33 mouse cellular contexts compared by ENCODE assay signal in the genomic region with DNA sequence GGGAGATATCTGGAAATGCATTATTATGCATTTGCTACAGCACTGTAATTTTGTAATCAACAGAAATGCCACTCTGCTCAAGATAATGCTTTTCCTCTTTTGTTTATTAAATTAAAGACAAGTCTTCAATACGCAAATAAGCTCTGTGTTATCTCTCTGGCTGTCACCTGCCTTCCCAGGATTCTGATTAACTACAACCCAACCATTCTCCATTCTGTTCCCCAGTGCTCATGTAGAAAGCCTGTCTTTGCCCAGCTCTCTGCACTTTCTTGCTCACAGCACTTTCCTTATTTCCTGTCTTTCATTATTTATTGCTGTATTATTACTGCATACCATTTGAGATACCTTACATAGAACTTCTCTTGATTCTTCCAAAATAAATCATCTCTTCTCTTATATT.
"Had no signal": no experiment of that assay in that cellular context is flagged by ENCODE, and none has a peak within 500 bp of the region (broad histone marks: within the 10 kb centered on the region; RNA-seq: fewer than 3 reads in every experiment).

No protein-coding gene starts in this region.

- H3K27ac ChIP-seq: limb, embryonic 10.5 days; limb, embryonic 12.5 days; limb, embryonic 13.5 days; limb, embryonic 15.5 days; liver, embryonic 12.5 days; liver, embryonic 13.5 days; liver, embryonic 14.5 days; liver, embryonic 15.5 days; lung, embryonic 15.5 days; macrophage; midbrain, embryonic 10.5 days; midbrain, embryonic 12.5 days; midbrain, embryonic 13.5 days; midbrain, embryonic 15.5 days; neural tube, embryonic 12.5 days; neural tube, embryonic 13.5 days had no signal

- ATAC-seq: liver, embryonic 12.5 days; liver, postnatal 0 days; lung, postnatal 0 days; midbrain, embryonic 13.5 days; midbrain, embryonic 15.5 days; midbrain, embryonic 16.5 days had no signal

- H3K4me2 ChIP-seq: limb, embryonic 12.5 days; limb, embryonic 13.5 days; limb, embryonic 15.5 days; liver, embryonic 11.5 days; liver, embryonic 12.5 days; liver, embryonic 13.5 days; liver, embryonic 15.5 days; lung, embryonic 14.5 days; lung, embryonic 15.5 days; midbrain, embryonic 11.5 days; midbrain, embryonic 12.5 days; midbrain, embryonic 13.5 days; midbrain, embryonic 15.5 days; neural tube, embryonic 12.5 days; neural tube, embryonic 13.5 days had no signal

- H3K36me3 ChIP-seq: limb, embryonic 10.5 days; limb, embryonic 12.5 days; limb, embryonic 13.5 days; limb, embryonic 15.5 days; liver, embryonic 12.5 days; liver, embryonic 13.5 days; liver, embryonic 15.5 days; lung, embryonic 15.5 days; midbrain, embryonic 10.5 days; midbrain, embryonic 12.5 days; midbrain, embryonic 13.5 days; midbrain, embryonic 15.5 days; neural tube, embryonic 12.5 days; neural tube, embryonic 13.5 days had no signal

- H3K4me1 ChIP-seq: limb, embryonic 12.5 days; limb, embryonic 13.5 days; limb, embryonic 15.5 days; liver, embryonic 12.5 days; liver, embryonic 13.5 days; liver, embryonic 15.5 days; lung, embryonic 15.5 days; megakaryocyte, embryonic 14.5 days; midbrain, embryonic 10.5 days; midbrain, embryonic 12.5 days; midbrain, embryonic 13.5 days; midbrain, embryonic 15.5 days; neural tube, embryonic 12.5 days; neural tube, embryonic 13.5 days had no signal

- H3K9ac ChIP-seq: limb, embryonic 12.5 days; limb, embryonic 13.5 days; limb, embryonic 15.5 days; liver, embryonic 12.5 days; liver, embryonic 13.5 days; liver, embryonic 14.5 days; liver, embryonic 15.5 days; liver, postnatal 0 days; lung, embryonic 14.5 days; lung, embryonic 15.5 days; midbrain, embryonic 12.5 days; midbrain, embryonic 13.5 days; midbrain, embryonic 15.5 days; neural tube, embryonic 12.5 days; neural tube, embryonic 13.5 days had no signal

- H3K9me3 ChIP-seq: limb, embryonic 10.5 days; limb, embryonic 12.5 days; limb, embryonic 13.5 days; limb, embryonic 15.5 days; liver, embryonic 12.5 days; liver, embryonic 13.5 days; liver, embryonic 15.5 days; lung, embryonic 15.5 days; midbrain, embryonic 10.5 days; midbrain, embryonic 12.5 days; midbrain, embryonic 13.5 days; midbrain, embryonic 15.5 days; neural tube, embryonic 12.5 days; neural tube, embryonic 13.5 days had no signal

- DNase-seq: left cerebral cortex, postnatal 4 days; liver; liver, embryonic 13.5 days; liver, postnatal 0 days; lung, adult 18-20 months; lung, adult 2 months; lung, postnatal 10 days; lung, postnatal 14 days; lung, postnatal 36 days; lung, postnatal 4 days; midbrain, embryonic 14.5 days had no signal

- H3K27me3 ChIP-seq: limb, embryonic 12.5 days; limb, embryonic 13.5 days; limb, embryonic 15.5 days; liver, embryonic 12.5 days; liver, embryonic 13.5 days; liver, embryonic 15.5 days; lung, embryonic 15.5 days; megakaryocyte, embryonic 14.5 days; midbrain, embryonic 12.5 days; midbrain, embryonic 13.5 days; midbrain, embryonic 15.5 days; neural tube, embryonic 12.5 days; neural tube, embryonic 13.5 days had no signal

- H3K4me3 ChIP-seq: limb, embryonic 10.5 days; limb, embryonic 12.5 days; limb, embryonic 13.5 days; limb, embryonic 15.5 days; liver, embryonic 12.5 days; liver, embryonic 13.5 days; liver, embryonic 15.5 days; lung, embryonic 15.5 days; megakaryocyte, embryonic 14.5 days; midbrain, embryonic 10.5 days; midbrain, embryonic 12.5 days; midbrain, embryonic 13.5 days; midbrain, embryonic 15.5 days; myocyte; neural tube, embryonic 12.5 days; neural tube, embryonic 13.5 days had no signal
